Mouse (Mus musculus) cerebellum, adult 8-10 months (tissue): Measurements from ENCODE around the gene Tmem150b.

ENCODE experiments used
- DNase-seq: peaks from one replicate; pipeline ENCODE4 v3.0.0; 2022

Tmem150b gene

DNA sequence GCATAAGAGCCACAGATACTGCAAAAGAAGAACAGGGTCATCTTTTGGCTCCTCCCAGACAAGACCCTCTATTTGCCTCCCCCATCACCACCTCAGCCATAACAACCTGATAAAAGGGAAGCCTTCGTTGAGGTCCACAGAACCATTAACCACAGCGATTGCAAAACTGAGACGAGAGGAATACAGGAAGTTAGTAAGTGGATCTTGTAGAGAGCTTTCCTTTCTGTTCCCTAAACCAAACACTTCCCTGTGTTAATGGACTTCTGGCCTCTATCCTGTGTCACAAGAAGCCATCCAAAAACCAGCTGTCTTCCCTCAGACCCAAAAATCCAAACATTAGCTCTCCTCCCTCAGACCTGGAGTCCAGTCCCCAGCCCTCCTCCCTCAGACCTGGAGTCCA lies 690 bp downstream of the Tmem150b start:
- DNase-seq = no peak

DNA sequence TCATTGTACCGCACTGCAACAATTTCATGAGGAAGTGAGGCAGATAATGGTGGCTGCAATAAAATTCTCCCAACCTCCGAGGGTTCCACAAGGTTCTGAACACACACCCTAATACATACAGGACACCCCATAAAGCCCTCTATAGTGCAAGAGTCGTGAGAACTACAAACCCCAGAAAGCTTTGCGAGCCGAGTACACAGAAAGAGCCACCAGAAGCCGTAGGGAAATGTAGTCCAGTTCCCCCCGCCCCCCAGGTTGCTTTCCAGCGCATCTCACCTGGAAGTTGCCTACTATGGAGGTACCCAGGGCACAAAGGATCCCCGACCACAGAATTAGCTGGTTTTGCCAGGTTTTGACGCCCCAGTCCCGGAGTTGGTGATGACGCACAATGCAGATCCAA lies 1.5 kb downstream of the Tmem150b start:
- DNase-seq = peak; percentile 50

DNA sequence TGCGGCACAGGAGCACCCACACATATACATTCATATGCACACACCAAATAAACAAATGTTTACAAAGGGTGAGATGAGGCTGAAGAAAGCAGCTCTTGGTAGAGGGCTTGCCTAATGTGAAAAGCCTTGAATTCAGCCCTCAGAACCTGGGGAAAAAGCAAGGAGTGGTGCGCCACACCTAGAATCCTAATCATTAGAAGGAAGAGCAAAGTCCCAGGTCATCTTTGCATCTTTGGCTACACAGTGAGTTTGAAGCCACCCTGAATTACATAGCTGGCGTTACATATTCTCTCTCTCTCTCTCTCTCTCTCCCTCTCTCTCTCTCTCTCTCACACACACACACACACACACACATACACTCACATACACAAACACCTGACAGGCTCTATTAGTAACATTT lies 5.8 kb downstream of the Tmem150b start:
- no peak for DNase-seq

DNA sequence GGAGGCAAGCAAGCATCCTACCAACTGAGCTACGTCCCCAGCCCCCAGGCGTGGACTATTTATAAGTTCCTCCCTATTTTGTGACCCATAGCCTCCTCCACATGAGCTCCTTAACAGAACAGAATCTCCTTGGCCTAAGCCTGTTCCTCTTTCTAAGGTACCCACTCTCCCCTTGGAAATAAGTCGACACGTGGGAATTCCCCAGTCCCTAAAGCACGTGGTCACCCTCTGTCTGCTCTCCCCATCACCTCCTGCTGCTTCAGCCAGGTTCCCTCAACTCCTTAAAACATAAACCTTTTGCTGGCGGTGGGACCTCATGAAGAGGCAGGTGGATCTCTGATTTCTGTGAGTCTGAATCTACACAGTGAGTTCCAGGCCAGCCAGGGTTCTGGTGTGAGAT lies 8.1 kb downstream of the Tmem150b start:
- DNase-seq = no peak

DNA sequence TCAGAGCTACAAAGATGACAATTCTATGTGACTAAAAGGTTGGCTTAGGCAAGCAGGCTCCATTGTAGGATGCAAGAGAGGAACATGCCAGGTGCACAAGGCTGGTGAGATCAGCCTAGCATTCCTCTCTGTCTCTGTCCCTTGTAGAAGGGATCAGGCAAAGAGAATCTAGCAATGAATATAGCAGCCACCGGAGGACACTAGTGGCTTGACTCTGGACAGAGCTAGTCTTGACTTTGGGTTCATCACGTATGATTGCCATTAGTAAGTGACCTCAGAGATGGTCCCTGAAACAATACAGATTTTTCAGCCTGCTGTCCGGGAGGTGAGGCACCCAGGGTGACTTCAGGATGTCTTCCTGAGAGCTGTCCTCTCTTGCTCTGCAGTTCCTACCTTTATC lies 12.5 kb downstream of the Tmem150b start:
- DNase-seq = no peak

DNA sequence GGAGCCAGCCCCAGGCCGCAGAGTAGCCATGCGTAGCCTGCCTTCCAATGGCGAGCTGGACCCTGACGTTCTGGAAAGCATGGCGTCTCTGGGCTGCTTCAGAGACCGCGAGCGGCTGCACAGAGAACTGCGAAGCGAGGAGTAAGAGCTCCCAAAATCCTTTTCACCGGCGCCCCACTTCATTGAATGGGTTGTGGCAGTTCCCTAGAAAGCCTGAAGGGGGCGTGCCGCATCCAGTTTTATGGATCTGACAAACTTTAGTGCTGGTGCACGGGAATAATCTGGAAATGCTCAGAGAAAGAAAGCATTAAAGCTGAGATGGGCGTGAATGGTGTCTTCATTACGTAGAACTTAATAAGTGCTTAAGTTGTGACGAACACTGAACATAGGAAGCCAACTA lies 20.0 kb downstream of the Tmem150b start:
- peak; percentile 49 for DNase-seq

DNA sequence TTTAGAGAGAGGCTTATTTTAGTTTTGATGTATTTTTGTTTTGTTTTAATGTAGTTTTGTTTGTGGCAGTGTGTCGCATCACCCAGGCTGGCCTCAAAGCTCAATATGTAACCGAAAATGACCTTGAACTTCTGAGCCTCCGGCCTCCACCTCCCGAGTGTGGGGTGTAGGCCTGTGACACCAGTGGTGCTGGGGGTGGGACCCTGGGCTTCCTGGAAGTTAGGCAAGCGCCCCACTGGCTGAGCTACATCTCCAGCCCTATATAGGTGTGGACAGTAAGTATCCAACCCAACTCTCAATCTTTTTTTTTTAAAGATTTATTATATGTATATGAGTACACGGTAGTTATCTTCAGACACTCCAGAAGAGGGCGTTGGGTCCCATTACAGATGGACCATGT lies 21.9 kb downstream of the Tmem150b start:
- no peak for DNase-seq

DNA sequence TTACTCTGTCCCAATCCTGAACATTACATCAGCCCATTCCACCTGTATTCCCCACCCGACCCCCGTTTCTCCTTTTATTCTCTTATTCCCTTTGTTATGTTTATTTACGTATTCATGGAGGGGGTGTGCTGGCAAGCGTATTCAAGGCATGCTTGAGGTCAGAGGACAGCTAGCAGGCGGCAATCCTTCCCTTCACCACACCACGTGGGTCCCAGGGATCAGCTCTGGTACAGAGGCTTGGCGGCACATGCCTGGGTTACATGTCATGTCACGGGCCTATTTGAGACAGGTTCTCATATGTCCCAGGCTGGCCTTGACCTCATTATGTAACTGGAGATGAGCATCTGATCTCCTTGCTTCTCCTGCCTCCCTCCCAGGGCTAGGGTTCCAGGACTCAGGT lies 22.7 kb downstream of the Tmem150b start:
- DNase-seq = no peak

DNA sequence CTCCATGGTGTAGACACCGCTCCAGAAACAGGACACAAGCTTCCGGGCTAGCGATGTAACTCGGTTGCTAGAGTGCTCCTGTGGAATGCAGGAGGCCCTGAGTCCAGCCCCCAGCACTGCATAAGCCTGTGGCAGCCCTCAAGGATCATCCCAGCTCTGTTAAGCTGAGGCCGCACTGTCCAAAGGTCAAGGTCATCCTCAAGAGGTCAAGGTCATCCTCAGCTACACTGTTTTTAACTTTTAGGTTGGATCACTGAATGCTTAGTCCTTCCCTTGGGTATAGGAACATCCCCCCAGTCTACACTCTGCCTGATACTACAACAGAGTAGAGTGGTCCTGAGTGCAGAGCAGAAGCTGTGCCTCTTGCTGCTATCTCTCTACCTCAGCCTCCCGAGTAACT lies 32.0 kb downstream of the Tmem150b start:
- DNase-seq = no peak

DNA sequence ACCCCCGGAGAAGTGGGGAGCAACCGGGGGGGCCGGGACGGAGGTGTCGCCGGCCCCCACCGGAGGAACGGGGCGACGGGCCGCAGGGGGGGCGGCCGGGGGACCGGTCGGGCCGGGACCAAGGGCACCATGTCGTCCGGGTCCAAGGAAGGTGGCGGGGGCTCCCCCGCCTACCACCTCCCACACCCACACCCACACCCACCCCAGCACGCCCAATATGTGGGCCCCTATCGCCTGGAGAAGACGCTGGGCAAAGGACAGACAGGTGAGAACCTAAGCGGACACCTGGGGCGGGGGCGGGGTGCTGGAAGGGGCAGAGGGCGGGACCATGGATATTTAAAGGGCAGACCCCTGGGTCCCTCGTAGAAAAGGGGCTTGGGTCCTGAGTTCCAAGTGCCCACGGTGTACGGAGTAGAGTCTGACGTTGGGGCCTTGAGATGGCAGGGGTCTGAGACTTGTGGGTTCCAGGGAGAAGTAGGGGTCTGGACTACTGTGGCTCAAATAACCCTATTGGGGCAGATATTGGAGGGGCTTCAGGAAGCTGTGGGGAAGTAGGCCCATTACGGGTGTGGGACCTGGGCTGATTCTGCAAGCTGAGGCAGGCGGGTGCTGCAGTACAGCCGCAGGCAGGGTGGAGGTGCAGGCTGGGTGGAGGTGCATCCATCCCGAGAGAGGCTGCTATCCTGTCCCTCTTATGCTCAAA lies 33.9 kb downstream of the Tmem150b start:
- DNase-seq = peak; percentile 50

DNA sequence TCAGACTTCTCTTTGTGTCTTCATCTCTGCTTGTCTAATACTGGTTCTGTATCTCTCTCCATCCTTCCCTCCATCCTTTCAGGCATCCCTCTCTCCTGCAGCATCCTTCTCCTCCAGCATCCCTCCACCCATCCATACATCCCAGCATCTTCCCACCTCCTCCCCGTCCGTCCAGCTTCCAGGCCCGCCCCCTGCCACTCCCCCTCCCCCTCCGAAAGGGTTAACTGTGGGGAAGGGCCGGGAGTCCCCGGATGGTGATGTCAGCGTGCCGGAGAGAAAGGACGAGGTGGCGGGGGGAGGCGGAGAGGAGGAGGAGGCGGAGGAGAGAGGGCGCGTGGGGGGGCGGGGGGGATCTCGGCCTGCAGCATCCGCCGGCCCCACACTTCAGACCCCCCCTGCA lies 34.7 kb downstream of the Tmem150b start, which contains the start of gene Brsk1:
Gene Brsk1 (plus strand): TSS at position 218 of the 400 bp plus-strand sequence.
- DNase-seq = peak; percentile 86

DNA sequence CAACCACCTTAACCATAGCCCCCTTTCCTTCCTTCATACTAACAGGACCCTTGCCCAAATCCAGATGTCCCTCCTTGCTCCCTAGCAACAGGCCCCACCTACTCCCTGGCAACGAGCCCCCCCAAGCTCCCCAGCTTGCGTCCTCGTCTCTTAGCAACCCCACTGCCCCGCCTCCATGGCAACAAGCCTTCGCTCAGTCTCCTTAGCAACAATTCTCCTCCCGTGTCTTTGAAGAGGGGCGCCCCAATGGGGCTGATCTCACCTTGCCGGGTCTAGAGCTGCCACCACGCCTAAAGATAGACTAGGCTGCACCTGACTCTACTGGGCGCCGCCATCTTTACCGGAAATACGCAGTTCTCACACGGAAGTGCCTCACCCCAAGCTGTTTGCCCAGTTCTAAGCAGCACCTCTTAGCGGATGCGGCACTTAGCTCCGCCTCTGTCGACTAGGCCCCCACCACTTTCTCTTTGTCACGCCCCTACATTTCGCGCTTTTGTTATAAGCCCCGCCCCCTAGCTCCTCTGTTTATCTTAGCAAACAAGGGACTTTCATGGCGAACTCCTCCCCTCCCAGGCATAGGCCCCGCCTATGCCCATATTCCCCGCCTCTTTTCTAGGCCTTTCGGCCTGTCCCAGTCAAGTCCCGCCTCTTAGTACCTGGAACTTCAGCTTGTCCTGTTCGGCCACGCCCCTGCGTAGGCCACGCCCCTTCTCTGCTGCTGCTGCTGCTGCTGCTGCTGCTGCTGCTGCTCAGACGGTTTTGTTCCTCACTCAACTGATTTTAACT lies 40.2 kb downstream of the Tmem150b start, which contains the start of gene Hspbp1:
Gene Hspbp1 (minus strand): TSS at position 437 of the 786 bp plus-strand sequence.
- peak; percentile 89 for DNase-seq

DNA sequence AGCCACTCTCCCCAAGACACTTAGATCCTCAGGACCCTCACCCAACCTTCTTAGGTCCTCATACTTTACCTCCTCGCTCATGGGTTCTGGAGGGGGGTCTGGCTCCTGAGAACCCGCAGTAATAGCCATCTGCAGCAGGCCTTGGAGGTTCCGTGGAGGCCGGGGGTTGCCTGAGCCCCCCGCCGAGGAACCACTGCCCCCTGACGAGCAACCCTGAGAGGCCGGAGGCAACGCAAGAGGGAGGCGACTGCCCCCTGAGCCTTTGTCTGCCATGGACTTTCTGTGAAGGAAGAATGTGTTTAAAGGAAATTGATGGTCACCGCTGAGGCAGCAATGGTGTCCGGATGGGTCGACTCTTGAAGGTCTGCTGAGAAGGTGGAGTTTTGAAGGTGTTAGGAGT lies 40.8 kb downstream of the Tmem150b start:
- peak; percentile 41 for DNase-seq

DNA sequence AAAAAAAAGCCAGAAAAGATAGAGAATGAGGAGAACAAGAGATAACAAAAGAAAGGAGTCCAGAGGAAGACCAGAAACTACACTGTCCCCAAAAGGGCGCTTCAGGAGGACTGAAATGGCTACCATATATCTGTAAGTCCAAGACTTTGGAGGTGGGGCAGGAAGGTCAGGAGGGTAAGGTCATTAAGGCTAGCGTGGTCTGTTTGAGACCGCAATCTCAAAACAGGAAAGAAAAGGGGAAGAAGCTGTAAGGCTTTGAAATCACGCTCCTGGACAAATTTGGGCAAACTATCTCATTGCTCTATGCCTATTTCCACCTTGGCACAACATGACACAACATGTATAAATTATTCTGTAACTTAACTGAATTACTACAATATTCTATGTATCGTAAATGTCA lies 41.7 kb downstream of the Tmem150b start:
- DNase-seq = no peak

DNA sequence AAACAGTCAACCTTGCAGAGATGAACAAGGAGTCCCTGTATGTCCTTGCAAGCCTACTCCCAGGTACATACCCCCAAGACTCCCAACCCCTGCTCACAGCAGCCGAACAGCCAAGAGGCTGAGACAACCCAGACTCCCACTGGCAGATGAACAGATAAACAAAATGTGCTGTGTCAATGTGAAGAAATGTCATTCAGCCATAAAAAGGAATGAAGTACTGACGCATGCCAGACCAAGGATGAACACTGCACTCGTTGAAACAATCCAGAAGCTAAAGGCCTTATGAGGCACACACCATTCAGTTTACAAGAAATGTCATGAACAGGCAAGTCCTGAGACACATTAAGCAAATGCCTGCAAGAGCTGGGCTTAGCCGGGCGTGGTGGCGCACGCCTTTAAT lies 49.8 kb downstream of the Tmem150b start:
- no peak for DNase-seq

DNA sequence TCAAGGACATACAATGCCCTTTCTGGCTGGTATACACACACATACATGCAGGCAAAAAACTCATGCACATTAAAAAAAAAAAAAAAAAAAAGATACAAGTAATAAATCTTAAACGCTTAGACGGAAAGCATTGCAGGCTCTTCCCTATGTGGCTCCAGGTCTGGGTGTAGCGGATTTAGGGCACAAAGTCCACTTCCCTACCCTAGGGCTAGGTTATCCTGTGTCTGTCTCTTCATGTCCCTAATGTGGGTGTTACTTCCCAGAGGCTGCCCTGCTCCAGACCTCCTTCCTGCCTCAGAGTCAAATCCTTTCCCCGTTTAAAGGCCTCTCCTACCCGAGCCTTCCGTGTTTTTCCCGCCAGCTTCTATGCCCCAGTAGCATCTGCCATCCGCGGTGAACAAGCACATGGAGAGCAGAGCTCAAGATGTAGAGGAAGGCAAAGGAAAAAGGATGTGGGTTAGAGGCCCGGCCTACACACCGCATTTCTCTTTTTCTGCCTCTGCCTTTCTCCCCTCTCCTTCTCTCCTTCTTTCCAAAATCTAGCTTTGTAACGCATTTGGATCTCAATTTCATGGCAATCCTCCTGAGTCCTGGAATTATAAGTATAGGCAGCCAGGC lies 50.8 kb downstream of the Tmem150b start:
- DNase-seq = no peak

DNA sequence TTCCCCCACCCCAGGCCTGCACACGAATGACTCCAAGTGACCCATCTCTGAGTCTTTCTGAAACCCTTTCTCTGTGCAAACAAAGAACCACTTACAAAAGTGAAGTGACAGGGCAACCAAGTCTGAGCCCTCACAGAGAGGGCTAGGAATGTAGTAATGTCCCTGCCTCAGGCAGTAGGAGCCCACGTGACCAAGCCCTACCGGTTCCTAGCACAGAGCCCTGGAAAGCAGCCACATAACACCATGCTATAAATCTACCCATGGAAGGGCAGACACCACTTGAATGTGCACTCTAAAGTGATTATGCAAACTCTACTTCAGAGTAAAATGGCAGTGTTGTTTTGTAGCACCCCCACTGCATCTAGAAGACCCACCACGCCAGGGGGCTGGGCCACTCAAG lies 53.1 kb downstream of the Tmem150b start:
- DNase-seq = no peak

DNA sequence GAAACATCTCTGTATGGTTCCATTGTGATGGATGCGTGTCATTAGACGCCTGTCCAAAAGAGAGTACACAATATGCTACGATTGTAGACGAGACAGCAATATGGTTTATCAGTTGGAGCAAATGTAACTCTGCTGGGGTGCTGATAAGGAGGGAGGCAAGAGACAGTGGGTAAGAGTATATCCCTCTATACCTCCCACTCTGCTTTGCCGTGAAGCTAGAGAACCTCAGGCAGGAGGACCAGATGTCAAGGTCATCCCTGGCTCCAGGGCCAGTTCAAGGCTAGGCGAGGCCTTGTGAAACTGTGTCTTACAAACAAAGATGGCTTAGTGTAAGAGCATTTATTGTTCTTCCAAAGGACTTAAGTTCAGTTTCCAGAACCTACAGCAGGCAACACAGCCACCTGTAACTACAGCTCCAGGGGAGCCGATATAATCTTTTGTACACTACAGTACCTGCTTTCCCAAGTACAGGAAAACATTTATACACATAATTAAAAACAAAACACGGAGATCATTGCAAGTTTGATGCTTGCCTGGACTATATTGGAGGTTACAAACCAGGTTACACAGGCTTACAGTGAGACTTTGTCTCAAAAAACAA lies 54.3 kb downstream of the Tmem150b start:
- no peak for DNase-seq

DNA sequence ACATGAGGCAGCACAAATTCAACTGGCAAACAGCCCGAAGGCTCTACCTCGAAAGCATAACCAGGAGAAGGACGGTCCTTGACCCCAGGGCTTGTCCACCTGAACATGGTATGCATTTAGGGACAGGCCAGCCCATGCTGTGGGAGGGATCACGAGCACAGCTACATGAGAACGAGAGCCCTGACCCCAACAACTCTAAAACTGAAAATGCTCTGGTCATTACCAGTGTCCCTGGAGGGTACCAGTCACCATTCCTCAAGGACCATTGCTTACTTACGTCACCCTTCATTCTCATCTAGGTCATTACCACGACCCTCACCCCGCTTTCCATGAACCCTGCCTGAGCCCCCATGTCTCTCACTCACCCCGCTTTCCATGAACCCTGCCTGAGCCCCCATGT lies 55.9 kb downstream of the Tmem150b start:
- no peak for DNase-seq

DNA sequence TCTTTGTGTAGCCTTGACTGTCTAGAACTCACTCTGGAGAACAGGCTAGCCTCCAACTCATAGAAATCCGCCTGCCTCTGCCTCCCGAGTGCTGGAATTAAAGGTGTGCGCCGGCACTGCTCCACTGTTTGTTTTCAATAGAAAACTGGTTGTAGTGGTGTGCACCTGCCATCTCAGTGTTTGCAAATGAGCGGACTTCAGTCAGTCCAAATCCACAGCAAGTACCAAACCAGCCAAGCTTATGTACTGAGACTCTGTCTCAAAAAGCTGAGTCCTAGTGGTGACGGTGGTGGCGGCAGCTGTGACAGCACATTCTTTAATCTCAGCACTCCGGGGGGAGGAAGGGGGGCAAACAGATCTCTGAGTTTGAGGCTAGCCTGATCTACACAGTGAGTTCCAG lies 56.5 kb downstream of the Tmem150b start:
- DNase-seq = no peak

DNA sequence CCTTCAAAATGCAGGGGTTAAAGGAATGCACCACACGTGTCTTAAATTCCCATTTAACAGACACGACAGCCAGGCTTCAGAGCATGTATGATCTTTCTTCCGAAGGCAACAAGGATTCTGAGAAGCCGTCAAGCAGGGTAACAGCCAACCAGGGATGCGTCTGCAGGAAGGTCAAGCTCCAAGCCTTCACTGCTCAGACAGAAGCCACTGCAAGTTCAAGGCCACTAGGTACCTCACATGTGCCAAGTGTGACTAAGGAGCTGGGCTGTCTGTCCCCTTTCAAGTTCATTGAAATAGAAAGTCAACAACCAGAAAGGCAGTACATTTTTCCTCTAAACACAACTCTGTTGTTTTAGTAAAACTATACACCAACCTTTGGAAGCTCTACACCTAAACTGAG lies 58.2 kb downstream of the Tmem150b start:
- DNase-seq = no peak

DNA sequence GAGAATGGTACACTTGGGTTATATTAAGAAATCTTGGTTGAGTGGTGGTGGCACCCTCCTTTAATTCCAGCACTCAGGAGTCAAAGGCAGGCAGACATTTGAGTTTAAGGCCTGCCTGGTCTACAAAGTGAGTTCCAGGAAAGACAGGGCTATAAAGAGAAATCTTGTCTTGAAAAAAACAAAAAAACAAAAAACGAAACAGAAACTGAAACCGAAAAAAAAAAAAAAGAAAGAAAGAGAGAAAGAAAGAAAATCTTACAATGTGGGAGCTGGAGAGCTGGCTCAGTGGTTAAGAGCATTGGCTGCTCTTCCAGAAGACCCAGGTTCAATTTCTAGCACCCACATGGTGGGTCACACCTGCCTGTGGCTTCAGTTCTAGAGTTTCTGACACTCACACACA lies 61.3 kb downstream of the Tmem150b start:
- DNase-seq = no peak

DNA sequence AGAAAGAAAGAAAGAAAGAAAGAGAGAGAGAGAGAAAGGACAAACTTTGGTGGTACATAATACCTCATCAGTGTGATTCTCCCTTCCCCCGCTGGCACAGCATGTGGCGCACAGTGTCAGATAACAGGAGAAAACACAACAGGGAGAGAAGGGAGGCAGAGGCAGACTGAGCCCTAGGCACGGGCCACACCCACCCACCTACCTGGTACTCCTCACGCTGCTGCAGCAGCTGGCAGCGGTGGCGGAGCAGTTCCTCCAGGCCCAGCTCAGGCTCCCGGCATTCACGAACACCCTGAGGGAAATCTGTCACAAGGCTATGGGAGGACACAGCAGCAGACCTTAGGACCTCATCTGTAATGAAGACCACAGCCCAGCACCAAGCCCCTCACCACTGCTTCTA lies 61.9 kb downstream of the Tmem150b start:
- DNase-seq = no peak
